Mouse (Mus musculus): ENCODE results near the gene F9. TPM values are rescaled to one million over a fixed set of nuclear protein-coding genes. Genes with fewer than 3 reads are reported as not detected.

F9 gene
- polyA plus RNA-seq, 1 experiment: not detected

Other genes starting within 250 kb of the F9 start
- not detected for gene Mcf2, start 179.6 kb downstream of the F9 start, polyA plus RNA-seq (2012; fragmentation: generic; extraction: Trizol)

Measured in C2C12 (cell line).